Mouse (Mus musculus) kidney, postnatal 4 days (tissue): Measurements from ENCODE around the gene Shisal1.

ENCODE experiments used
- DNase-seq, 2 experiments: peaks; one replicate each; pipeline ENCODE4 v3.0.0; 2021; ENCODE audit warnings: mixed read lengths in 2 of 2

Gene Shisal1

GRCm38 (mm10) chr15:84423781-84424180 is 23.1 kb downstream of the Shisal1 start:
- DNase-seq, result no peak

GRCm38 (mm10) chr15:84418266-84418610 is 28.7 kb downstream of the Shisal1 start:
- no peak for DNase-seq

GRCm38 (mm10) chr15:84417592-84418265 is 29.2 kb downstream of the Shisal1 start:
- no peak for DNase-seq

GRCm38 (mm10) chr15:84417017-84417416 is 29.9 kb downstream of the Shisal1 start:
- no peak for DNase-seq

- DNase-seq, result no peak
Measured at GRCm38 (mm10) chr15:84414040-84414848, 32.7 kb downstream of the Shisal1 start.

GRCm38 (mm10) chr15:84412409-84412808 is 34.5 kb downstream of the Shisal1 start:
- peak; percentile 68 to 78 for DNase-seq

GRCm38 (mm10) chr15:84410052-84410451 is 36.8 kb downstream of the Shisal1 start:
- no peak for DNase-seq

- no peak for DNase-seq
Measured at GRCm38 (mm10) chr15:84408576-84408975, 38.3 kb downstream of the Shisal1 start.

- no peak for DNase-seq
Measured at GRCm38 (mm10) chr15:84405759-84406158, 41.1 kb downstream of the Shisal1 start.

- no peak for DNase-seq
Measured at GRCm38 (mm10) chr15:84403454-84404113, 43.3 kb downstream of the Shisal1 start.

- DNase-seq, result no peak
Measured at GRCm38 (mm10) chr15:84398617-84399016, 48.3 kb downstream of the Shisal1 start.

GRCm38 (mm10) chr15:84397663-84398169 is 49.2 kb downstream of the Shisal1 start:
- DNase-seq, result no peak

- DNase-seq, result peak; percentile 60 to 77
Measured at GRCm38 (mm10) chr15:84395341-84396067, 51.4 kb downstream of the Shisal1 start.

- peak; percentile 49 to 71 for DNase-seq
Measured at GRCm38 (mm10) chr15:84393341-84393740, 53.6 kb downstream of the Shisal1 start.

- DNase-seq, result no peak
Measured at GRCm38 (mm10) chr15:84392840-84393239, 54.1 kb downstream of the Shisal1 start.

- DNase-seq, result peak in 1 of 2 experiments; percentile 45
Measured at GRCm38 (mm10) chr15:84392131-84392530, 54.8 kb downstream of the Shisal1 start.

- no peak for DNase-seq
Measured at GRCm38 (mm10) chr15:84388698-84389131, 58.2 kb downstream of the Shisal1 start.

GRCm38 (mm10) chr15:84385995-84386565 is 60.8 kb downstream of the Shisal1 start:
- no peak for DNase-seq

GRCm38 (mm10) chr15:84384066-84384465 is 62.8 kb downstream of the Shisal1 start:
- no peak for DNase-seq

GRCm38 (mm10) chr15:84380181-84380580 is 66.7 kb downstream of the Shisal1 start:
- DNase-seq, result peak; percentile 60 to 72

- no peak for DNase-seq
Measured at GRCm38 (mm10) chr15:84378734-84379133, 68.2 kb downstream of the Shisal1 start.

- DNase-seq, result no peak
Measured at GRCm38 (mm10) chr15:84372801-84373200, 74.1 kb downstream of the Shisal1 start.
